Mouse (Mus musculus) stomach, embryonic 14.5 days (tissue): ENCODE measurements at regions not wholly inside any gene's neighbourhood (a gene's known extent, or its start where the extent isn't known, plus 50 kb on each side); places are given as distances from the start of the nearest gene placed in this dataset.

ENCODE experiments used
- ATAC-seq: fragments of 200-750 bp; cut with Nextera tagmentation; 2 replicates; pipeline ENCODE4 v1.8.0; 2017; ENCODE audit warnings: low read depth, moderate TSS enrichment; ENCODE audit not compliant: insufficient number of reproducible peaks, insufficient read depth, low FRiP score
- H3K27ac ChIP-seq: fragments of 300-500 bp; sonication (generic); 2 replicates; pipeline ENCODE4 v1.5.1; 2014; ENCODE audit warnings: mild to moderate bottlenecking, low read length, moderate library complexity, mixed read lengths
- H3K27me3 ChIP-seq: fragments of 300-500 bp; sonication (generic); 2 replicates; pipeline ENCODE4 v1.6.1; 2014; ENCODE audit warnings: low read length, control low read depth, mixed read lengths; ENCODE audit not compliant: control insufficient read depth, insufficient read depth
- H3K36me3 ChIP-seq: fragments of 300-500 bp; sonication (generic); 2 replicates; pipeline ENCODE4 v1.6.1; 2014; ENCODE audit warnings: mild to moderate bottlenecking, control low read depth, low read length, moderate library complexity, mixed read lengths; ENCODE audit not compliant: control insufficient read depth, insufficient read depth
- H3K4me1 ChIP-seq: fragments of 300-500 bp; sonication (generic); 2 replicates; pipeline ENCODE4 v1.6.1; 2014; ENCODE audit warnings: low read length, control low read depth, mixed read lengths; ENCODE audit not compliant: control insufficient read depth, insufficient read depth
- H3K4me2 ChIP-seq: fragments of 300-500 bp; sonication (generic); replicated peaks from 2 replicates; pipeline ENCODE4 v1.6.1; 2014; ENCODE audit warnings: low read depth, low read length, control low read depth
- H3K4me3 ChIP-seq: fragments of 300-500 bp; sonication (generic); 2 replicates; pipeline ENCODE4 v1.5.1; 2014; ENCODE audit warnings: low read depth, low read length, control low read depth
- H3K9ac ChIP-seq: fragments of 300-500 bp; sonication (generic); replicated peaks from 2 replicates; pipeline ENCODE4 v1.6.1; 2014; ENCODE audit warnings: low read depth, mild to moderate bottlenecking, control low read depth, low read length, moderate library complexity, mixed read lengths
- H3K9me3 ChIP-seq: fragments of 300-500 bp; sonication (generic); 2 replicates; pipeline ENCODE4 v1.6.1; 2016; ENCODE audit warnings: low read depth, low read length, control low read depth; ENCODE audit not compliant: control insufficient read depth
- WGBS: fragments of 180-500 bp; shearing (Covaris S2); extraction: QIAGEN DNeasy Blood & Tissue Kit; methylation state at CpG from one replicate; pipeline ENCODE4 v1.1.7; 2014; 5-methylcytosine and 5-hydroxymethylcytosine counted together

GRCm38 (mm10) chr14:48900201-48900600 lies 165.7 kb upstream of the Ap5m1 start:
- Histone ChIP-seq H3K9ac (no peak overlapping the region), H3K27ac (no peak overlapping the region), H3K4me1 (no peaks in the 10 kb centered on the region), H3K36me3 (no peaks in the 10 kb centered on the region), H3K27me3 (no peaks in the 10 kb centered on the region), H3K9me3 (no peaks in the 10 kb centered on the region), H3K4me2 (no peak overlapping the region), H3K4me3 (no peak overlapping the region)
- WGBS, result 96% methylated on average over 1 of the region's 1 CpGs
- no peak for ATAC-seq

GRCm38 (mm10) chr14:48897140-48897539 lies 168.8 kb upstream of the Ap5m1 start:
- 91% methylated on average over 5 of the region's 5 CpGs for WGBS
- Histone ChIP-seq H3K36me3 (no peaks in the 10 kb centered on the region), H3K4me2 (no peak overlapping the region), H3K27ac (no peak overlapping the region), H3K9ac (no peak overlapping the region), H3K4me3 (no peak overlapping the region), H3K4me1 (no peaks in the 10 kb centered on the region), H3K27me3 (0 out of 2 replicates have a peak, but pooled peaks cover 4% of the 10 kb centered on the region), H3K9me3 (no peaks in the 10 kb centered on the region)
- no peak for ATAC-seq

- H3K4me3 ChIP-seq, result no peak overlapping the region
- 87% methylated on average over 7 of the region's 7 CpGs for WGBS
- H3K9ac ChIP-seq, result no peak overlapping the region
- ATAC-seq, result no peak
- no peaks in the 10 kb centered on the region for H3K9me3 ChIP-seq
- H3K4me1 ChIP-seq, result no peaks in the 10 kb centered on the region
- H3K27me3 ChIP-seq, result 0 out of 2 replicates have a peak, but pooled peaks cover 4% of the 10 kb centered on the region
- H3K4me2 ChIP-seq, result no peak overlapping the region
- no peaks in the 10 kb centered on the region for H3K36me3 ChIP-seq
- no peak overlapping the region for H3K27ac ChIP-seq
Measured at GRCm38 (mm10) chr14:48896235-48896634, 169.7 kb upstream of the Ap5m1 start.

GRCm38 (mm10) chr14:48891216-48891615 lies 174.7 kb upstream of the Ap5m1 start:
- H3K9ac ChIP-seq, result no peak overlapping the region
- ATAC-seq, result no peak
- 0 out of 2 replicates have a peak, but pooled peaks cover 4% of the 10 kb centered on the region for H3K27me3 ChIP-seq
- no peaks in the 10 kb centered on the region for H3K4me1 ChIP-seq
- no peak overlapping the region for H3K27ac ChIP-seq
- 82% methylated on average over 9 of the region's 9 CpGs for WGBS
- H3K4me2 ChIP-seq, result no peak overlapping the region
- H3K36me3 ChIP-seq, result no peaks in the 10 kb centered on the region
- no peaks in the 10 kb centered on the region for H3K9me3 ChIP-seq
- H3K4me3 ChIP-seq, result no peak overlapping the region

- Histone ChIP-seq H3K9me3 (no peaks in the 10 kb centered on the region), H3K36me3 (no peaks in the 10 kb centered on the region), H3K27ac (no peak overlapping the region), H3K27me3 (0 out of 2 replicates have a peak, but pooled peaks cover 4% of the 10 kb centered on the region), H3K4me2 (no peak overlapping the region), H3K9ac (no peak overlapping the region), H3K4me3 (no peak overlapping the region), H3K4me1 (no peaks in the 10 kb centered on the region)
- no peak for ATAC-seq
- 4% methylated on average over 13 of the region's 13 CpGs for whole genome bisulfite sequencing
Measured at GRCm38 (mm10) chr14:48888954-48889353, 176.9 kb upstream of the Ap5m1 start.

- H3K4me1 ChIP-seq, result no peaks in the 10 kb centered on the region
- ATAC-seq, result no peak
Measured at GRCm38 (mm10) chr14:48880041-48880440, 185.9 kb upstream of the Ap5m1 start.

GRCm38 (mm10) chr14:48877998-48878657 lies 187.8 kb upstream of the Ap5m1 start:
- no peak for ATAC-seq
- Histone ChIP-seq H3K4me1 (no peaks in the 10 kb centered on the region), H3K27me3 (no peaks in the 10 kb centered on the region), H3K9me3 (no peaks in the 10 kb centered on the region), H3K27ac (no peak overlapping the region), H3K36me3 (no peaks in the 10 kb centered on the region), H3K9ac (no peak overlapping the region), H3K4me2 (no peak overlapping the region), H3K4me3 (no peak overlapping the region)
- WGBS, result 81% methylated on average over 12 of the region's 12 CpGs

More at GRCm38 (mm10) chr14:48880041-48880440, 185.9 kb upstream of the Ap5m1 start:
- H3K4me2 ChIP-seq, result no peak overlapping the region
- no peak overlapping the region for H3K4me3 ChIP-seq
- H3K9ac ChIP-seq, result no peak overlapping the region
- H3K27me3 ChIP-seq, result no peaks in the 10 kb centered on the region
- H3K9me3 ChIP-seq, result no peaks in the 10 kb centered on the region
- H3K36me3 ChIP-seq, result no peaks in the 10 kb centered on the region
- no peak overlapping the region for H3K27ac ChIP-seq
- WGBS, result 33% methylated on average over 6 of the region's 6 CpGs

GRCm38 (mm10) chr14:48871313-48871712 lies 194.6 kb upstream of the Ap5m1 start:
- Histone ChIP-seq H3K4me1 (no peaks in the 10 kb centered on the region), H3K9me3 (no peaks in the 10 kb centered on the region), H3K4me3 (no peak overlapping the region), H3K36me3 (no peaks in the 10 kb centered on the region), H3K27me3 (no peaks in the 10 kb centered on the region), H3K27ac (no peak overlapping the region), H3K9ac (no peak overlapping the region), H3K4me2 (no peak overlapping the region)
- WGBS, result 81% methylated on average over 3 of the region's 3 CpGs
- ATAC-seq, result no peak

- Histone ChIP-seq H3K27ac (no peak overlapping the region), H3K27me3 (no peaks in the 10 kb centered on the region), H3K4me2 (no peak overlapping the region), H3K9me3 (no peaks in the 10 kb centered on the region), H3K4me1 (no peaks in the 10 kb centered on the region), H3K4me3 (no peak overlapping the region), H3K36me3 (no peaks in the 10 kb centered on the region), H3K9ac (no peak overlapping the region)
- WGBS, result 40% methylated on average over 10 of the region's 10 CpGs
- no peak for ATAC-seq
Measured at GRCm38 (mm10) chr14:48869956-48870355, 195.9 kb upstream of the Ap5m1 start.
